Mouse (Mus musculus) heart, embryonic 10.5 days (tissue): ENCODE data around the gene Acod1. TPM values are rescaled to one million over a fixed set of nuclear protein-coding genes. Genes with fewer than 3 reads are reported as not detected.

Source experiments
- DNase-seq: peaks from one replicate; pipeline ENCODE4 v3.0.0-alpha.2; 2017; ENCODE audit warnings: low spot score
- H3K27ac ChIP-seq: fragments of 300-500 bp; sonication (generic); 2 replicates; pipeline ENCODE4 v1.5.1; 2016; ENCODE audit warnings: mild to moderate bottlenecking
- H3K27me3 ChIP-seq: fragments of 300-500 bp; sonication (generic); 2 replicates; pipeline ENCODE4 v1.6.1; 2016; ENCODE audit warnings: mild to moderate bottlenecking; ENCODE audit not compliant: poor library complexity, insufficient read depth, severe bottlenecking
- H3K36me3 ChIP-seq: fragments of 300-500 bp; sonication (generic); 2 replicates; pipeline ENCODE4 v1.6.1; 2016; ENCODE audit warnings: mild to moderate bottlenecking, moderate library complexity
- H3K4me1 ChIP-seq: fragments of 300-500 bp; sonication (generic); 2 replicates; pipeline ENCODE4 v1.6.1; 2016; ENCODE audit warnings: mild to moderate bottlenecking
- H3K4me3 ChIP-seq: fragments of 300-500 bp; sonication (generic); 2 replicates; pipeline ENCODE4 v1.5.1; 2016; ENCODE audit warnings: mild to moderate bottlenecking, moderate library complexity
- H3K9me3 ChIP-seq: fragments of 300-500 bp; sonication (generic); 2 replicates; pipeline ENCODE4 v1.6.1; 2016; ENCODE audit warnings: mild to moderate bottlenecking, moderate library complexity
- WGBS: fragments of 180-500 bp; shearing (Covaris S2); methylation state at CpG from one replicate; pipeline ENCODE4 v1.1.7; 2016; 5-methylcytosine and 5-hydroxymethylcytosine counted together
- polyA plus RNA-seq: library from polyadenylated mRNA; unstranded; fragments of >200 nt; fragmentation: Nextera tagmentation; extraction: Ambion mirVana; gene quantifications from 2 replicates; pipeline ENCODE4 v1.2.1, GENCODE M21; 2016

Acod1 gene
- polyA plus RNA-seq, 1 experiment from 2014 or later, result 0.08 TPM

- Histone ChIP-seq H3K9me3 (no peaks in the 10 kb centered on the region), H3K27ac (peak overlapping the region; percentile 100), H3K4me3 (peak overlapping the region; percentile 89), H3K4me1 (peaks cover 13% of the 10 kb centered on the region; the same call in 1 of the 2 replicates), H3K27me3 (no peaks in the 10 kb centered on the region), H3K36me3 (peaks cover 16% of the 10 kb centered on the region)
- peak; percentile 92 for DNase-seq
- WGBS, result under 1% methylated on average over 72 of the region's 86 CpGs
These were observed 51.9 kb downstream of the Acod1 start for GRCm38 (mm10) chr14:103098587-103099235.

GRCm38 (mm10) chr14:103099238-103099933, 52.6 kb downstream of the Acod1 start, which contains the start of gene Fbxl3:
Gene Fbxl3 (minus strand): TSS chr14:103099566.
- peak; percentile 96 for DNase-seq
- WGBS, result under 1% methylated on average over 88 of the region's 88 CpGs
- Histone ChIP-seq H3K27ac (peak within 1 kb of the TSS; percentile 100), H3K27me3 (no peaks in the 10 kb centered on the region), H3K36me3 (peaks cover 14% of the 10 kb centered on the region), H3K4me3 (peak within 1 kb of the TSS; percentile 89), H3K9me3 (no peaks in the 10 kb centered on the region), H3K4me1 (peaks cover 8% of the 10 kb centered on the region; the same call in 1 of the 2 replicates)

GRCm38 (mm10) chr14:103100296-103100695, 53.5 kb downstream of the Acod1 start:
- H3K36me3 ChIP-seq, result peaks cover 5% of the 10 kb centered on the region
- WGBS, result 83% methylated on average over 13 of the region's 13 CpGs
- no peak overlapping the region; the same call in 1 of the 2 replicates for H3K27ac ChIP-seq
- H3K4me3 ChIP-seq, result peak overlapping the region; percentile 89; the same call in 1 of the 2 replicates
- no peak for DNase-seq
- H3K27me3 ChIP-seq, result no peaks in the 10 kb centered on the region
- H3K9me3 ChIP-seq, result no peaks in the 10 kb centered on the region
- peaks cover 8% of the 10 kb centered on the region; the same call in 1 of the 2 replicates for H3K4me1 ChIP-seq

GRCm38 (mm10) chr14:103101171-103101570, 54.4 kb downstream of the Acod1 start:
- no peak overlapping the region for H3K27ac ChIP-seq
- H3K4me3 ChIP-seq, result no peak overlapping the region
- H3K36me3 ChIP-seq, result no peaks in the 10 kb centered on the region; the same call in 1 of the 2 replicates
- H3K27me3 ChIP-seq, result no peaks in the 10 kb centered on the region
- no peaks in the 10 kb centered on the region for H3K9me3 ChIP-seq
- H3K4me1 ChIP-seq, result peaks cover 8% of the 10 kb centered on the region; the same call in 1 of the 2 replicates
- DNase-seq, result no peak
- 73% methylated on average over 3 of the region's 3 CpGs for WGBS

GRCm38 (mm10) chr14:103102246-103102645, 55.5 kb downstream of the Acod1 start:
- DNase-seq, result no peak
- H3K36me3 ChIP-seq, result no peaks in the 10 kb centered on the region
- 77% methylated on average over 6 of the region's 6 CpGs for WGBS

GRCm38 (mm10) chr14:103102731-103103335, 56.1 kb downstream of the Acod1 start:
- no peak for DNase-seq
- Histone ChIP-seq H3K27me3 (no peaks in the 10 kb centered on the region), H3K27ac (no peak overlapping the region), H3K9me3 (no peaks in the 10 kb centered on the region), H3K4me1 (peaks cover 2% of the 10 kb centered on the region; the same call in 1 of the 2 replicates), H3K4me3 (no peak overlapping the region), H3K36me3 (no peaks in the 10 kb centered on the region)
- WGBS, result 78% methylated on average over 10 of the region's 10 CpGs

More at GRCm38 (mm10) chr14:103102246-103102645, 55.5 kb downstream of the Acod1 start:
- Histone ChIP-seq H3K27ac (no peak overlapping the region), H3K9me3 (no peaks in the 10 kb centered on the region), H3K4me1 (peaks cover 6% of the 10 kb centered on the region; the same call in 1 of the 2 replicates), H3K27me3 (no peaks in the 10 kb centered on the region), H3K4me3 (no peak overlapping the region)

Other genes starting within 250 kb of the Acod1 start
- gene Kctd12, start 64.3 kb upstream of the Acod1 start, polyA plus RNA-seq, result 2.5 and 3.4 TPM in 2 replicates
- 28.3 and 30.5 TPM in 2 replicates for gene Cln5, start 23.2 kb downstream of the Acod1 start, polyA plus RNA-seq
- gene Fbxl3, start 52.6 kb downstream of the Acod1 start, polyA plus RNA-seq, result 18.4 TPM in 2 replicates